Mouse (Mus musculus): ENCODE results near the gene Ret.

Ret gene

GRCm38 (mm10) chr6:118197440-118197975, at the start of gene Ret:
TSS of gene Ret (minus strand) at chr6:118197718.
- DNase-seq (ENCODE audit: low spot score) = no peak

GRCm38 (mm10) chr6:118247161-118247560, 49.6 kb upstream of the Ret start:
- DNase-seq (ENCODE audit: low spot score) = no peak

- DNase-seq (ENCODE audit: low spot score) = no peak
Measured at GRCm38 (mm10) chr6:118244106-118244505, 46.6 kb upstream of the Ret start.

GRCm38 (mm10) chr6:118242941-118243340, 45.4 kb upstream of the Ret start:
- DNase-seq (ENCODE audit: low spot score) = no peak

GRCm38 (mm10) chr6:118226072-118226471, 28.6 kb upstream of the Ret start:
- DNase-seq (ENCODE audit: low spot score) = no peak

GRCm38 (mm10) chr6:118222471-118222870, 25.0 kb upstream of the Ret start:
- no peak for DNase-seq (ENCODE audit: low spot score)

- no peak for DNase-seq (ENCODE audit: low spot score)
Measured at GRCm38 (mm10) chr6:118215676-118216075, 18.2 kb upstream of the Ret start.

- DNase-seq (ENCODE audit: low spot score) = no peak
Measured at GRCm38 (mm10) chr6:118208326-118208725, 10.8 kb upstream of the Ret start.

GRCm38 (mm10) chr6:118206386-118206785, 8.9 kb upstream of the Ret start:
- DNase-seq (ENCODE audit: low spot score) = no peak

GRCm38 (mm10) chr6:118205176-118205890, 7.8 kb upstream of the Ret start:
- no peak for DNase-seq (ENCODE audit: low spot score)

GRCm38 (mm10) chr6:118204112-118204511, 6.6 kb upstream of the Ret start:
- DNase-seq (ENCODE audit: low spot score) = no peak

GRCm38 (mm10) chr6:118196751-118197439, 623 bp downstream of the Ret start:
- DNase-seq (ENCODE audit: low spot score) = no peak

- DNase-seq (ENCODE audit: low spot score) = no peak
Measured at GRCm38 (mm10) chr6:118195108-118195507, 2.4 kb downstream of the Ret start.

- DNase-seq (ENCODE audit: low spot score) = no peak
Measured at GRCm38 (mm10) chr6:118192882-118193281, 4.6 kb downstream of the Ret start.

GRCm38 (mm10) chr6:118192199-118192598, 5.3 kb downstream of the Ret start:
- no peak for DNase-seq (ENCODE audit: low spot score)

GRCm38 (mm10) chr6:118189764-118190163, 7.8 kb downstream of the Ret start:
- no peak for DNase-seq (ENCODE audit: low spot score)

- no peak for DNase-seq (ENCODE audit: low spot score)
Measured at GRCm38 (mm10) chr6:118188599-118188998, 8.9 kb downstream of the Ret start.

GRCm38 (mm10) chr6:118187285-118187641, 10.3 kb downstream of the Ret start:
- no peak for DNase-seq (ENCODE audit: low spot score)

- no peak for DNase-seq (ENCODE audit: low spot score)
Measured at GRCm38 (mm10) chr6:118186620-118187284, 10.8 kb downstream of the Ret start.

GRCm38 (mm10) chr6:118184126-118184525, 13.4 kb downstream of the Ret start:
- DNase-seq (ENCODE audit: low spot score) = no peak

GRCm38 (mm10) chr6:118180085-118180423, 17.5 kb downstream of the Ret start:
- no peak for DNase-seq (ENCODE audit: low spot score)

GRCm38 (mm10) chr6:118179316-118180084, 18.0 kb downstream of the Ret start:
- peak; percentile 33 for DNase-seq (ENCODE audit: low spot score)

Measured in spleen, adult 12 weeks (tissue).